Mouse (Mus musculus) CD4-positive, CD25-positive, alpha-beta regulatory T cell, adult 2 months (primary cell): ENCODE data around the gene Slc7a15.
"Not testable (repeated sequence)": the region's sequence is repeated elsewhere in the genome, so short reads cannot be mapped to it uniquely, and the experiment has no call there.

Experiments
- DNase-seq: peaks from one replicate; pipeline ENCODE4 v3.0.0-alpha.2; 2012; ENCODE audit warnings: low read depth, low spot score

Gene Slc7a15

DNA sequence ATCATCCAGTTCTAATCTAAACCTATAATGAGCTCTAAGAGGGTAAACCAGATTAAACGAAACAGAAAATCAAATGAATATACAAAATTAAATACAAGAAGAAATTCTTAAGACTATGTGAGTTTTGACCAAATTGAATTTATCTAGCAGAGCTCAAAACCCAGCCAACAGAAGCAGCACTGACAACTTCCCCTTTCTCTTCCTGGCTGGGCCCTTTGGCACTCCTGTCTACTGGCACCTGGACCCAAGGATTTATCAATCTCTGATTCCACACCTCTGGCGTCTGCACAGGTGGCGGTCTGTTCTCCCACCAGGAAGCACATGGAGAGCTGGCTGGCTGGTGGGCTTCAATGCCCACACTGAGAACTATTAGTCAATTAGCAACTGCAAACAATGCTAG is 39.0 kb downstream of the Slc7a15 start:
- not testable (repeated sequence) for DNase-seq

DNA sequence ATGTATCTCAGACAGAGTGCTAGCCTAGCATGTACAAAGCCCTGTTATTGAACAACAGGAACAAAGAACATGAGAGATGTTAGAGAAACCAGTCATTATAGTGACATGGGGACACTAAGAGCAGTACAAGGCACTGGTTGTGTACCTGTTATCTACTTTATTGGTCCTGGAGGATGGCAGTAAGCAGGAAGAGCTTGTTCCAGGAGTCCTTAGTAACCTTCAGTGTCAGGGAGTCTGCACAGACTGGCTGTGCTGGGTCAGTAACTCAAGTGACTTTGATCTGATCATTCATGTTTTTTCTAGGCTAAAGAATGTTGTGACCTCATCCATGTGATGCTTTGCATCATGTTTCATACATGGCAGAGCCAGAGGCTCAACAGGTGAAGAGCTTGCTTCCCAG is 42.7 kb downstream of the Slc7a15 start:
- no peak for DNase-seq

DNA sequence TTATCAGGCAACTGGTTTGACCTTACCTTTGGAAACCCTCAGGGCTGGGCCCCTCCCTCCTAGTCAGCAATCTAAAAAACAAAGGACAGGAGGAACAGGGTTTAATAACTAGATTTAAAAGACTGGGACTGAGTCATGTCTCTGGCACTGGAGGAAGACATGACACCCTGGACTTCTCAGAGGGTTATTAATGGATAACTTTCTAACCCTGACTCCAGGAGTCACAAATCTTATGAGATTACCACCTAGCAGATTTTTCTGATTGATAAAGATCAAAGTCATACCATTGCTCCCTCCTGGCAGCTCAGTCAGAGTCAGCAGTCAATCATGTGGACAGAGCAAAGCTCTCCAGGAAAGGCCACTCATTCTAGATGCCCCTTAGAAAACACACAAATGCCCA is 43.4 kb downstream of the Slc7a15 start:
- no peak for DNase-seq

DNA sequence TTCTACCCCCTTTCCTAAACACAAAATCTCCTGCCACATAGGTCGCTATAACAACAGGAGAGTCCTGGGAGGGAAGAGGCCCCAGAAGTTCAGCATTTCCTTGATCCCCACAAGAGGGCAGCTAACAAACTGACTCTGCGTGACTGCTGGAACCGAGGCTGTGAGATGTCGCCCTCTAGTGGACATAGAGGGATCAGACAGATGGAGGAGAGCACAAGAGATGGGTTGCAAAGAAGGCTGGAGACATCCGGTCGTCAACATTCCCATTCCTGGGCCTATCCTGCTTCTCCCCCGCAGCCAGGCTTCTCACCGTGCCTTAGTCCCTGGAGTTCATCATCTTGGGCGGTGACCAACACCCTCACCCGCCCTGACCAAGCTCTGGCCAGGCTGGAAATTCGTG is 51.5 kb downstream of the Slc7a15 start:
- DNase-seq, result peak; percentile 90

DNA sequence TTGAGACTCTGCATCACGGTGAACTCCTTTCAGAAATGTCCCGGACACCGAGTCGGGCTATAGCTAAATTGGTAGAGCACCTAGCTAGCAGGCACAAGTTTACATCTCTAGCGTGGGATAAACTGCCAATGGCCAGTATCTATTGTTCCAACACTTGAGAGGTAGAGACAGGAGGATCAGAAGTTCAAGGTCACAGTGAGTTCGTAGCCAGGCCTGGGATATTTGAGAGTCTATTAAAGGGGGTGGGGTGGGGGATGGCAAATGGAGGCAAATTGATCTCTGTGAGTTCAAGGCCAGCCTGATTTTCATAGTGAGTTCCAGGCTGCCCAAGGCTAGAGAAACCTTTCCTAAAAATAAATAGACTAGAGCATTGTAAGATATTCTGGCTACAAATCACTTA is 52.1 kb downstream of the Slc7a15 start:
- DNase-seq, result no peak

DNA sequence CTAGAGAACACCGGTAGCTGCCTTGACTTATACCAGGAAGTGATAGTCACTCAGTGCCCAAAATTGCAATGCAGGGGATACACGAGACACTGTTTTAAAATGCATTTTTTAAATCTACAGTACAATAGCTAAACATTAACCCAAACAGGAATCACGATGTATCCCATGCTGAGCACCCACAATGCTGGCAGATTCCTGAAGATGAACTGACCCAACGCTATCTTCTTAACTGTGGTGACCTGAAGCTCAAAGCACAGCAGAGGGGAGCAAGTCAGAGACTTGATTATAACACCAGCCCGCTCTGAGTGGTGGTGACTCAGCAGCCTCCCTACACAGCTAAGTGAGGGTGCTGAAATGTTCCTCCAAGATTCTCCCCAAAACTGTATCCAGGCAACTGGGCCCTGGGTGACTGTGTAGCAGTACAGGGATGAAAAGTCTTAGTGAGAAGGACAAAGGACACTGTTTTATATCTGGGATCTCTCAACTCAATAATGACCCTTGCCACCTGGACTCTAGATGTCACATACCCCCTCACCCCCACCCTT is 53.7 kb downstream of the Slc7a15 start:
- no peak for DNase-seq

DNA sequence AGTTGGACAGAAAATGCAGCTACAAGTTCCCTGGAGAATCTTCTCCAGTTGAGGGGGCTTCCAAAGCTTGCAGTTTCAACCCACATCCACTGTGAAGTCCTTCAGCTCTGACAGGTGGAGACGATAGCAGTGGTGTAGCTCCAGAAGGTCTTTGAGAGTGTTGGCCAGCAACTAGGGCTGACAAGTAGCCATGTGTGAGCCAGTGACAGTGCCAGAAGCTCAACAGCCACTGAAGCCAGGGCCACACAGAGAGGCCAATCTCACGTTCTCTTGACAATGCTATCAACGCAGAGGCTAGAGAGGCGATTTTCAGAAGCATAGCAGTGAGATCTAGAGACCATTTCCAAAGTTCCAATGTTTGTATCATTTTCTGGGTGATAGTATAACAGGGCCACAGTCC is 56.5 kb downstream of the Slc7a15 start:
- DNase-seq, result no peak

DNA sequence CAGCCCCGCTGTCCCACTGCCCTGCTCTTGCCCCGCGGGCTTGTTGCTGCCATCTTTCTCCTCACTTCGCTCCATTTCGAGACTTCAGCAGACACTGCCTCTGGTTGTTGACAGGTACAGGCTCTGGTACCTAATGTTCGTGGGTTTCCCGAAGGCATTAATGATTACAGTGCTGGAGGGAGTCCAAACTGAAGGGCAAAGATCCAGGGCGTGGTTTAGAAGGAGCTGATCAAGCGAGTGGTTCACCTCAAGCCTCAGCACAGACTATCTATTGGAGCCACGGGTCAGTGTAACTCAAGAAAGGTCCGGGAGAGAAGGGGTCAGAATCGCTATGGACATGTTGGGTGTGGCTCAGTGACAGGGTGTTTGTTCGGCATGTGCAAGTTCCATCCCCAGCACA is 59.4 kb downstream of the Slc7a15 start:
- no peak for DNase-seq

DNA sequence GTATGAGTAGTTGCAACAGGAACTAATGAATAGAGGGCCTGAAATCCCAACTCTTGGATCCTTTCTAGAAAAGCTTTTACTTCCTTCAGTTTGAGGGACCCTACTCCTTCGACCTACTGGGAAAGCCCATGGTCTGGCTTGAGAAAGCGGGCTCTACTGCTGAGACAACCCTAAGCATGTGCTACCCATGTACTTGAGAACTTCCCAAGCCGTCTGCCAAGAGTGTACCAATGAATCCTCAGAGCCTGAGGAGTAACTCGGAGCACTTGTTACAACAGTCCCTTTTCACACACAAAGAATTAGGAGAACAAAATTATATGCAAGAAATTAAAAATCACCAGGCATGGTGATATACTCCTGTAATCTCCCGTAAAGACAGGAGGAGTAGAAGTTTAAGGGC is 61.6 kb downstream of the Slc7a15 start:
- DNase-seq, result no peak

DNA sequence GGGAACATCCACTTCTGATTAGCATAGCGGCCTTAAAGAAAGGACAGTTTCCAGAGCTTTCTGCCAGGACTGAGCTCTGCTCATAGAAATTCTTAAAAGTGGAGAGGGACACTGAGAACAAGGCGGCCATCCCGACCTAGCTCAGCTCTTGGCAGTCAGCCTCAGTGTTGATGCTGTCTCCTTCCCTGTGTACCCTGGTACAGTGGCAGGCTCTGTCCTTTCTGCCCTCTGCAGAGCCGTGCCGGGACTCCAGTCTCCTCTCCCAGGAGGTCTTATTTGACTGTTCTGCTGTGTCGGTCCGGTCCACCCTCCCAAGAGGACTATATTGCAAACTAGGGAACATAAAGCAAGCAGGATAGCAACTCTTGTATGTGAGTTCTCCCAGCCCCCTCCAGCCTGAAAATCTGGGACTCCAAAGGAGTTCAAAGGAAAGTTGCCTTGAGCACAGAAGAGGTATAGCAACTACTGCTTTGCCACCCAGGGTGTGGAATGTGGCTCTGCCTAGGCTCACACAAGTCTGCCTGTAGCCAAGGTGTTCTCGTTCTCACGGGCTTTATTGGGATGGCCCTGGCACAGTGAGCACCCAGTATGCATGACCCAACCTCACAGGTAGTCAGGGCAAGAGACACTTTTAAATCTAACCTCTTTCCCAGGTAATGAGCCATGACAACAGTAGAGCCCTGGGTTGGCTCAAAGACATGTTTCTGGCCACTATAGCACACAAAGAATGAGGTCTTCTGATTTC is 62.5 kb downstream of the Slc7a15 start:
- DNase-seq, result no peak

DNA sequence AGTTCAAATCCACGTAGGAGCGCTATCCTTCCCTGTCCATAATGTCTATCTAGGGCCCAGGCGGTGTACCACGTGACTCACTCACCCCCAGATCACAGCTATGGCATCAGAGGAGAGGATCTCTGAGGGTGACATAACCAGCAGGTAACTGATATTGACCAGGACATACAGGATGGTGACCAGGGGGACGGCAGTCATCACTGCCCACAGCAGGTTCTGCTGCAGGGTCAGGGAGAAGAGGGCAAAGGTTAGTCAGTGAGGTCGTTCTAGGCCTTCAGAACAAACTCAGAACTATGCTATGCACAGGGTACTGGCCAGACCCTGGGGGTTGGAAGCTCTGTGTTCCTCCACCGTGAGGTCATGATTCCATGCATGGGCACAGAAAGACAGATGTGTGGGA is 63.3 kb downstream of the Slc7a15 start:
- no peak for DNase-seq

DNA sequence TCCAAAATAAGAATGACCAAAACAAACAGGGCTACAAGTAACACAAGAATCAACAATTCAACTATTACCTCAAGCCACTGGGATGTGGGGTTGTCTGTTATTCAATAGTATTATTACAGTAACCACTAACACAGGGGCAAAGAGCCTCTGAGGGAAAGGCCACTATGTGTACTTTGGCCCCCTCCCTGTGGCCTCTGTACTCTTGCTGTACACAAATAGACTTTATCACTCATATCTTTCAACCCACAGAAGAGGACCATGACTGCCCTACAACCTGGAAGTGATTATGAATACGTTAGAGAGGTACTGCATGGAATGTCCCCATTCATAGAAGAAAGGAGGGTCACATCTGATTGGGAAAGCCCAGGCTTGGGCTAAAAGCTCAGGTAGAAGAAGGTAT is 64.0 kb downstream of the Slc7a15 start:
- no peak for DNase-seq

DNA sequence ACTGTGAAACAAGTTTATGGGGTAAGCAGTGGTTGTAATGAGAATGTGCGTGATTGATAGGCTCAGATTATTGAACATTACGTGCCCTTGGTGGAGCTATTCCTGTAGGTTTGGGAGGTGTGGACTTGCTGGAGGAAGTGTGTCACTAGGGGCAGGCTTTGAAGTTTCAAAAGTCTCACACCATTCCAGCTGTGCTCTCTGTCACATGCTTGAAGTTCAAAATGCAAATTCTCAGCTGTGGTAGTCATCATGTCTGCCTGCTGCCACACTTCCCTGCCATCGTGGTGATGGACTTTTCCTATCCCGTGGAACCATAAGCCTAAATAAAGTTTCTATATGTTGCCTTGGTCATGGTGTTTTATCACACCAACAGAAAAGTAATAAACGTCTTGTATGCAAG is 71.1 kb downstream of the Slc7a15 start:
- DNase-seq, result no peak

DNA sequence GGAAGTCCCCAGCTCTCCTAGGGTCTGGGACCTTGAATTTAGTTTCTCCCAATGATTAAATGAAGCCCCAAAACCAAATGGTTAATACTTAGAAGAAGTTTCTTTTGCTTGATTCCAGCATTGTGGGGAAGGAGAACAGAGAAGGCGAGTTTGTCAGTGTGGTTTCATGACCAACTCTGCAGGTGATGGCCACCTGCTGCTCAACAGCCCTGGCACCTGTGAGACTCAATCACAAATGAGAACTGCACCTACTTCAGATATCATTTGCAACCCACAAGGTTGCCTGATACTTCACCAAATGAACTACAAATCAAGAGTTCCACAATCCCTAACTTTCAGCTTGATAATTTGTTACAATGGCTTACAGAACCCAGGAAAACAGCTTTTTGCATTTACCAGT is 71.7 kb downstream of the Slc7a15 start:
- DNase-seq, result no peak

DNA sequence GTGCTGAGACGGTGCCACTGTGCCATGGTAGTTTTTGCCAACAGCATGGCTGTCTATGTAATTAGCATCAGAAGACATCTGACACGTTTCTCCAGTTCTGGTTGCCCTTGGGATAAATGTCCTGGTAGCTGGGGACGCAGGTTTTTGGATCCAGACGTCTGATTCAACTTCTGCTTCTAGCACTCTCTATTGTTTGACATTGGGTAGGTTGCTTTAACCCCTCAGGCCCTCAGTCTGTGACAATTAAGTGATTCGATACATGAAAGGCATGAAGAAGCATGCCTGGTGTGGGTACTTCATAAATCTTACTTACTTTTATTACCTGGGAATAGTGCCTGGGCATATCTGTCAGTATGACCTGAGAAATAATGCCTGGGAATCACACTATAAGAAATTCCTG is 74.8 kb downstream of the Slc7a15 start:
- DNase-seq, result no peak

DNA sequence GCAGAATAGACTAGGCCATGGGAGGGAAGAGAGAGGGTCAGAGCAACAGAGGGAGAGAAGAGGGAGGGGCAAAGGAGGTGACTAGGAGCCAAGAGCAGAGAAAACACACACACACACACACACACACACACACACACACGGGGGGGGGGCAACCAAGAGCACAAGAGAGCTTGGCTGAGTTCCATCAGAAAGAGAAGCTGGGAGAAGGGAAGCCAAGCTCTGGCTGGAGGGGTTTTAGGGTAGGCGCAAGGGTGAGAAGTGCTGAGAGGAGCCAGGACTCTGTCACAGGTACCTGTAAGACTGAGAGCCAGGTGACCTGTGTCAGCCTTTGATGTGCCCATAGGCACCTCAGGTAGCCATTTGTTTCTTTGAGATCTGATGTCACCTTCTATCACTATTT is 76.2 kb downstream of the Slc7a15 start:
- no peak for DNase-seq

DNA sequence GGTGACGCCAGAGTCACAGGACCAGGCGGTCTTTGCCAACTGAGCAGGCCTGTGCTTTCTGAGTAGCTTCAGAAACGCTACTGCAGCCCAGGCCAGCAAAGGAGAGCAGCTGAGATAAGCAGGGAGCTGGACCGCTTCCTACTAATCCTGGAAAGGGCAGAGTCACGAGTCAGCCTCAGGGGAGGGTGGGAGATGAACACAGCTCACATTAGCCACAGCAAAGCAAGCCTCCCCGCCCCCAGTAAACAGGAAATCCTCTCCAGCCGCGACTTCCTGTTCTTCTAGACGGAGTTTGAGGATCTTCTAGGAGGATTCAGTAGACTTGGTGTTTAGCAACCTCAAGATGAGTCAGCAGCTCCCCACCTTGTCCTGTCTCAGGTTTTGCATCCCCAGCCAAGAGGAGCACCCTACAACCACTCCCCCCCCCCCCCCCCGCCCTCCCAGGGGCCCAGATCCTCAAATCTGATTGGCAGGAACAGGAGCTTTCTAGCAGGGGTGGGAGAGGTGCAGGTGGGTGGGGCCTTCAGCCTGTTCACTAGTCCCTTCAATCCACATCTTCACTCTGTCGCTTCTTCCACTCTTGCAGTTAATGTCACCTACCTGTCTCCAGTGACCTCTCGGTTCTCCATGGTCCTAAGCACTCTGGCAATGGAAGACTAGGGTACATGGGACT is 77.4 kb downstream of the Slc7a15 start:
- DNase-seq, result peak; percentile 76

DNA sequence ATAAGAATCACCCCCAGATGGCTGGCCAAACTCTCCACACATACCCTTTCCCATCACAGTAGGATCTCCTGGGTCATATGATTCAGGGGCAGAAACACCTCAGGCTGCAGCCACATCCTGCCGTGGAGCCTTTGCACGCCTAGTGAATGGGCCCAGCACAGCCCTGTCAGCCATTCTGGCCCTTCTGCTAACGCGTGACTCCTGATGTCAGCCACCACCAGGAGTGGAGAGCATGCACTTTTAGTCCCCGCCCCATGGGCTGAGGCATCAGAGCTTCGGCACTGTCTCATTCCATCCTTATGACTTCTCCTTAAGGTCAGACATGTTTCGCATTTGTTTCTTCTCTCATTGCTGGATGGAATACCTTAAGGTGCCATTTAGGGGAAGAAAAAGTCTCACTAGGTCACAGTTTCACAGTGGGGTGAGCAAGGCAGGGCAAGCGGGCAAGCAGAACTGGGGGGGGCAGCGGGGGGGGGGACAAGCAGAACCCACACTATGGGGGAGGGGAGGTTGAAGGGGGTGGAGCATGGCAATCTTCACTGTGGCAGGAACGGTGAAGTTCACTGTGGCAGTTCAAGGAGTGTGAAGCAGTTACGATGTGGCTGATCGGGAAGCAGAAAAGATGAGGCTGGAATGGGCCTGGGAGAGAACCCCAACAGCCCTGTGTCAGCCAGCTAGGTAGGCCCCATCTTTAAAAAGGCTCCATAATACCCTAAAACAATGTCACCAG is 79.3 kb downstream of the Slc7a15 start:
- DNase-seq, result peak; percentile 15

DNA sequence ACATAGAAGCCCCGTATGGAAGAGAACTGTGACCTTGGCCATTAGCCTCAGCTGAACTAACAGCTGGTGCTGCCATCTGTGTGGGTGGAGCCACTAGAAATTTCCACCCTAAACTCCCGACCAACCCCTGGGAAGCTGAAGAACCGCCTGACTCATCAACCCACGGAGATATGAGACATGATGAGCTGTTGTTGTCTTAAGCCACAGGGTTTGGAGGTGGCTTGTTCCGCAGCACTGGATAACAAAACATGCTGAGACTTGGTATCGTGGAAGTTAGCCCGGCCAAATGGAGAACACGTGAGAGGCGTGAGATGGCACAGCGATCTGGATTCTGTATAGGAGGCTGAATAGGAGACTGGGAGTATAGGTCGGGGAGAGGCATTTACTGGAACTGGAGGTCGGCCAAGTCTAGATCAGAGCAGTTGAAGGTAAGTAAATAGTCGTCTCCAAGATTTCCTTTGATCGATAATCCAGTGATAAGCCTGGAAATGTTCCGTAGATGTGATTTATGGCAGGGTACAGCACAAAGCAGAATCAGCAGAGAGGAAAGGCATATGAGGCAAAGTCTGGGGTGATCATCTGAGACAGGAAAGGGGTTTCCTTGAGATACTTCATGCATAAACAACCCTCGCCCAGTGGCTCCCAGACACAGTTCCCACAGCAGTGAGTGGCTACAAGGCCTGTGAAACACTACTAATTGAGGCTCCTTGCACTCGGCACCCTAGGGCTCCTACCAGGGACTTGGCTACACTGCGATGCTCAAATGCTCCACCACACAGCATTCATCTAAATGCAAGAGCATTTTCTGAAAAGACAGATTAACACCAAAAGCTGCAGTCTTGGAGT is 87.6 kb downstream of the Slc7a15 start:
- no peak for DNase-seq

DNA sequence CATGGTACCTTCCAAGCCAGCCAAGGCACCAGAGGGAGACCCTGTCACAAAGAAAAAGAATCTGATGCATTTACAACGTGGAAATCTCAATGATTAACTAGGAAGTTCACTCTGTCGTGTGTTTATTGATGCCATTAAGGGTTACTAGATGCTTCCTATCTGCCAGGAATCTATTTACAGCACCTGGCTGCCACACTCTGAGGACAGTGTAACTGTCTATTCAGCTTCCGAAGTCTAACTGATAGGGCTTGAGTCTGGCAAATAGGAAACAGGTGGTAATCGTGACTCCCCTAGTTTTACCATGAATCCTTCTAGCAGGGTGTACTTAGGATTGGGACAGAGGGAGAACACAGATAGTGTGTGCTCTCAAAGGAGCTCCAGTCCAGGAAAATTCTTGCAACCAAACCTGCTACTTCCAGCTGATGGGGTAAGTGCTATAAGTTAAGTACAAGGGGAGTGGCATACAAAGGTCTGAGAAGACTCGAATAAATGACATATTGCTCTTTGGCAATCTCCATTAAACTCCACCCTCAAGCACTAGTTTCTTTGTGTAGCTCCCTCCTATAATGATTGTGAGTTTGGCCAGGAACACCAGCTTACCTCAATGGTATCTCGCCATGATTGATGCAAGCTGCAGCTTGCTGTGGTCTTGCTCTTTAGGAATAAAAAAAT is 88.4 kb downstream of the Slc7a15 start:
- DNase-seq, result no peak

DNA sequence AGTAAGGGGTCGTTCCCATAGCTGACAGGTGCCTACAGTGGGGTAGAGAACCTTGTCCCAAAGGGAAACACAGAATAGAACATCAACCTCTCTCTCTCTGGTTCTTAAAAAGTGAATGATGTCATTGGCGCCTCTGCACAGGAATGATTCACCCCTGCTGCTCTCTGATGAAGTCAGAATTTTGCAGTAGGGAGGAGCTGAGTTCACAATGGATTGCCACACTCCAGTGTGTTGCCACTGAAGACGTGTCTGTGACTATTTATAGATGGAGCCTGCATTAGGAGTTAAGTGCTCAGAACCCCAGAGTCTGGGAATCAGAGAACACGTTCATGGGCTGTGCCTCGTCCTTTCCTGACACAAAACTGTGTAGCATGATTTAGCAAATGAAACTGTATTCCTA is 89.2 kb downstream of the Slc7a15 start:
- DNase-seq, result no peak
